Mouse (Mus musculus): ENCODE data around the gene Rpgrip1l. TPM values are rescaled to one million over a fixed set of nuclear protein-coding genes. Genes with fewer than 3 reads are reported as not detected.

Gene Rpgrip1l
- polyA plus RNA-seq, 1 experiment from 2014 or later: 8.0 TPM

DNA sequence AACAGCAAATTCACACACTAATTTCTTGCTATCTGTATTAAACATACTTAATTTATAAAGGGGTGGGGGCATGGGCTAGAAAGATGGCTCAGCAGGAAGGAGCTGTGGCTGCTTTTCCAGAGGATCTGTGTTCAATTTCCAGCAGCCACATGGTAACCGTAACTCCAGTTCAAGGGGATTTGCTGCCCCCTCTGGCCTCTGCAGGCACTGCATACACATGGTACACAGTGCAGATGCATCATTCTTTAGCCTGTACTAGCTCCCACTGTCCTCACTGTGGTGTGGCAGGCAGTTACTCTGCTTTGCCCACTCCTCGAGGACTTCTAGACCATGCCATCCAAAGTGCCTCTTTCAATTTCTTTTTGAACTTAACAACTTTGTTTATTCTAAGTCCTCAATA is 36.7 kb downstream of the Rpgrip1l start:
- no peak overlapping the region for H3K9ac ChIP-seq (ENCODE audit: low read depth, low read length)
- peaks cover 2% of the 10 kb centered on the region; the same call in 1 of the 2 replicates for H3K36me3 ChIP-seq (ENCODE audit: control insufficient read depth, insufficient read depth, low read length)
- no peak overlapping the region for H3K4me3 ChIP-seq (ENCODE audit: low read depth, low read length)
- H3K9me3 ChIP-seq (replicated peaks; ENCODE audit: control insufficient read depth, low read length): no peaks in the 10 kb centered on the region
- H3K4me1 ChIP-seq (ENCODE audit: control insufficient read depth, insufficient read depth, low read length): no peaks in the 10 kb centered on the region
- no peak for ATAC-seq (replicated peaks; ENCODE audit: insufficient number of reproducible peaks, low FRiP score, low TSS enrichment)
- no peak overlapping the region for H3K27ac ChIP-seq (ENCODE audit: low read depth, low read length)
- WGBS (ENCODE audit: insufficient replicate concordance): 89% methylated on average over 2 of the region's 2 CpGs
- no peaks in the 10 kb centered on the region for H3K27me3 ChIP-seq (ENCODE audit: control insufficient read depth, insufficient read depth, low read length)
- no peak overlapping the region for H3K4me2 ChIP-seq

DNA sequence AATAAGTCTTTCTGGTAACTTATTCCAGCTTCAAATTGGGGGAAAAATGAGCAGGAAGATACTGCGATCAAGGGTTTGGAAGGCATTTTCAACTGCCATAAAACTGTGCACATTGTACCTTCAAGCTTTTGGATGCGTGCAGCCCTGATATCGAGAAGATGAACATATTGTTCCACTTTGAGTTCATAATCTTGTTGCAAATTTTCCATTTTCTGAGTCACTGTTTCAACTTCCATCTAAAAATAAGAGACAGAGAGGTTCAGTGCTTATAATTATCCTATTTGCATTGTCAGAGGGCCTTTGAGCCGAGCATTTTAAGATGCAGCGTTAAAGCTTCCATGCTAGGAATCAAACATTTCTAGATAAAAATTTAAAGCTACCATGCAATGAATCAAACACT is 39.6 kb downstream of the Rpgrip1l start:
- Histone ChIP-seq H3K4me3 (ENCODE audit: low read depth, low read length) (no peak overlapping the region), H3K27me3 (ENCODE audit: control insufficient read depth, insufficient read depth, low read length) (no peaks in the 10 kb centered on the region), H3K9me3 (replicated peaks; ENCODE audit: control insufficient read depth, low read length) (no peaks in the 10 kb centered on the region), H3K36me3 (ENCODE audit: control insufficient read depth, insufficient read depth, low read length) (peaks cover 2% of the 10 kb centered on the region; the same call in 1 of the 2 replicates), H3K4me2 (no peak overlapping the region), H3K4me1 (ENCODE audit: control insufficient read depth, insufficient read depth, low read length) (no peaks in the 10 kb centered on the region), H3K27ac (ENCODE audit: low read depth, low read length) (no peak overlapping the region), H3K9ac (ENCODE audit: low read depth, low read length) (no peak overlapping the region)
- no peak for ATAC-seq (replicated peaks; ENCODE audit: insufficient number of reproducible peaks, low FRiP score, low TSS enrichment)
- 90% methylated on average over 5 of the region's 5 CpGs for WGBS (ENCODE audit: insufficient replicate concordance)

DNA sequence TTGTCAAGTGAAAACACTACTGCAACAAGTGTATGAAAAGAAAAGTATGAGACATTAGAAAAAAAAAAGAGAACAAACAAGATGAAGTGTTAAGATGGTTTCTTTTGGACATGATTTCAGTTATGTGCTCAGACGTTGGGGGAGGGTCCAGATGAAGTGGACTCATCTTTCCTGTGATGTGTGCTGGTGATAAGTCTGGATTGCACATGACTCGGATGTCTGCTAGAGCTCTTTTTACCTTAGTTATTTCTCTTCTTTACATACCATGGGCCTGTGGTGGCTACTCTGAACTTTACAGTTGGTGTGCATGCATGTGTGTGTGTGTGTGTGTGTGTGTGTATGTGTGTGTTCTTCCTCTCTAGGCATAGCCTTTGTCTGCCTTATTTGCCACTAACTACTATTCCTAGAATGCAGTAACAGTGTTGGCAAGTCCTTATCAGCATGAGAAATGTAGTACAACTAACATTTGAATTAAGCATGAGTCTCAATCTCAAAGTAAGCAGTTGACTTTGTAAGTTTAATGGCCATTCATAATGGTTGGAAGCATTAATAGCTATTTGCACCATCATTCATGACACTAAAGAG is 43.6 kb downstream of the Rpgrip1l start:
- Histone ChIP-seq H3K4me1 (ENCODE audit: control insufficient read depth, insufficient read depth, low read length) (no peaks in the 10 kb centered on the region), H3K4me2 (no peak overlapping the region), H3K36me3 (ENCODE audit: control insufficient read depth, insufficient read depth, low read length) (no peaks in the 10 kb centered on the region), H3K9ac (ENCODE audit: low read depth, low read length) (no peak overlapping the region), H3K27ac (ENCODE audit: low read depth, low read length) (no peak overlapping the region), H3K4me3 (ENCODE audit: low read depth, low read length) (no peak overlapping the region), H3K9me3 (replicated peaks; ENCODE audit: control insufficient read depth, low read length) (no peaks in the 10 kb centered on the region), H3K27me3 (ENCODE audit: control insufficient read depth, insufficient read depth, low read length) (no peaks in the 10 kb centered on the region)
- WGBS (ENCODE audit: insufficient replicate concordance): 69% methylated on average over 2 of the region's 2 CpGs
- ATAC-seq (replicated peaks; ENCODE audit: insufficient number of reproducible peaks, low FRiP score, low TSS enrichment): no peak

DNA sequence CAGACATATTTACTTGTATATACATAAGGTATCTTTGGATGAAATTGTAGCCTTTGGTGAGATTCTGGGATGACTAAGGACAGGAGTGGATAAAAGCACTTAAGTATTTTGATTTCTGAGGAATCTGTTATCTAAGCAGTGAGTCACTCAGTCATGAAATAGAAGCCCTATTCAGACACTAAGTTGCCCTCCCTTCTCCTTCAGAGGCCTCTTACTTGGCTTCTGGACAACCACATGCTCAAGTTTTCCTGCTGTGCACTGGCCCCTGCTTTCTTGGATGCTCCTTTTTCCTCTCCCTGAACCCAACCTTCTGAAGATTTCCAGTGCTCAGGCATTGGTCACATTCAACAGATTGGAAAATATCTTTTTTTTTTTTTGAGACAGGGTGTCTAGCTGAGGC is 48.5 kb downstream of the Rpgrip1l start:
- H3K9me3 ChIP-seq (replicated peaks; ENCODE audit: control insufficient read depth, low read length): no peaks in the 10 kb centered on the region
- H3K4me1 ChIP-seq (ENCODE audit: control insufficient read depth, insufficient read depth, low read length): no peaks in the 10 kb centered on the region
- ATAC-seq (replicated peaks; ENCODE audit: insufficient number of reproducible peaks, low FRiP score, low TSS enrichment): no peak
- H3K4me3 ChIP-seq (ENCODE audit: low read depth, low read length): no peak overlapping the region
- H3K9ac ChIP-seq (ENCODE audit: low read depth, low read length): no peak overlapping the region
- no peak overlapping the region for H3K27ac ChIP-seq (ENCODE audit: low read depth, low read length)
- H3K36me3 ChIP-seq (ENCODE audit: control insufficient read depth, insufficient read depth, low read length): no peaks in the 10 kb centered on the region
- H3K27me3 ChIP-seq (ENCODE audit: control insufficient read depth, insufficient read depth, low read length): no peaks in the 10 kb centered on the region
- no peak overlapping the region for H3K4me2 ChIP-seq

DNA sequence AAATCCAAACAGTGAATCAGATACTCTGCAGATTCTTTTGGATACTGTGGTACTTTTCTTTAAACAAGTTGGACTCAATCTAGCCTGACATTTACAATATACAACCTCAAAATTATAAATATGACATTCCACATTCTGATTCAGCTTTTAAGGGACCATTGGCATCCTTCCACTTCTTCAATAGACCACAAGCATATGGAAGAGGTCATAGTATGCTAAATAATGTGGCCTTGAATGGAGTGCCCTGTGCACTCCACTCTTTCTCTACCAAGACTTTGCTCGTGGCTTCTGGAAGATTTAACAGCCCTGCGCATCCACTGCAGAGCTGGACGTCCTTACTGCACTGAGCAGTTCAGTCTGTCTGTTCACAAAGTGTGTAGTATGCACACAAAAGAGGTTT is 49.1 kb downstream of the Rpgrip1l start:
- H3K27ac ChIP-seq (ENCODE audit: low read depth, low read length): no peak overlapping the region
- WGBS (ENCODE audit: insufficient replicate concordance): 76% methylated on average over 3 of the region's 3 CpGs
- H3K9me3 ChIP-seq (replicated peaks; ENCODE audit: control insufficient read depth, low read length): no peaks in the 10 kb centered on the region
- no peaks in the 10 kb centered on the region for H3K36me3 ChIP-seq (ENCODE audit: control insufficient read depth, insufficient read depth, low read length)
- no peak overlapping the region for H3K4me2 ChIP-seq
- ATAC-seq (replicated peaks; ENCODE audit: insufficient number of reproducible peaks, low FRiP score, low TSS enrichment): no peak
- H3K9ac ChIP-seq (ENCODE audit: low read depth, low read length): no peak overlapping the region
- H3K4me3 ChIP-seq (ENCODE audit: low read depth, low read length): no peak overlapping the region
- no peaks in the 10 kb centered on the region for H3K4me1 ChIP-seq (ENCODE audit: control insufficient read depth, insufficient read depth, low read length)
- no peaks in the 10 kb centered on the region for H3K27me3 ChIP-seq (ENCODE audit: control insufficient read depth, insufficient read depth, low read length)

DNA sequence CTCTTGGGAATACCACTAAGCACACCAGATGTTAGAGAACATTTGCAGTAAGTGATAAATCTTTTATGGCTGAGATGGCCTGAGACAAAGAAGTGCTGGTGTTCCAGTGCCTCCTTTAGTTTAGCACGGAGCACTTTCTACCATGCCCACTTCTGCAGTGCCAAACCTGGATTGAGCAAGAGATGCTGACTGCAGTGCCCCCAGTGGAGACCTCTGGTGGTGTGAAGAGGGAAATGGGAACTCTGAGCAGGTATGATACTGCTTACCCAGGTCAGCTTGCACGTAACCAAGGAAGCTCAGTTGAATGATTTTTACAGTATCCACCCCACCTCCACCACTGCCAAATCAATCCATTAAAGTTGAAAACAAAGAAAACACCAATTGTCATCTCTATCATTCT is 51.5 kb downstream of the Rpgrip1l start:
- H3K4me3 ChIP-seq (ENCODE audit: low read depth, low read length): no peak overlapping the region
- H3K27ac ChIP-seq (ENCODE audit: low read depth, low read length): no peak overlapping the region
- no peaks in the 10 kb centered on the region for H3K27me3 ChIP-seq (ENCODE audit: control insufficient read depth, insufficient read depth, low read length)
- no peaks in the 10 kb centered on the region for H3K36me3 ChIP-seq (ENCODE audit: control insufficient read depth, insufficient read depth, low read length)
- no peak overlapping the region for H3K9ac ChIP-seq (ENCODE audit: low read depth, low read length)
- H3K9me3 ChIP-seq (replicated peaks; ENCODE audit: control insufficient read depth, low read length): no peaks in the 10 kb centered on the region
- WGBS (ENCODE audit: insufficient replicate concordance): 65% methylated on average over 2 of the region's 2 CpGs
- H3K4me1 ChIP-seq (ENCODE audit: control insufficient read depth, insufficient read depth, low read length): no peaks in the 10 kb centered on the region
- no peak overlapping the region for H3K4me2 ChIP-seq
- no peak for ATAC-seq (replicated peaks; ENCODE audit: insufficient number of reproducible peaks, low FRiP score, low TSS enrichment)

DNA sequence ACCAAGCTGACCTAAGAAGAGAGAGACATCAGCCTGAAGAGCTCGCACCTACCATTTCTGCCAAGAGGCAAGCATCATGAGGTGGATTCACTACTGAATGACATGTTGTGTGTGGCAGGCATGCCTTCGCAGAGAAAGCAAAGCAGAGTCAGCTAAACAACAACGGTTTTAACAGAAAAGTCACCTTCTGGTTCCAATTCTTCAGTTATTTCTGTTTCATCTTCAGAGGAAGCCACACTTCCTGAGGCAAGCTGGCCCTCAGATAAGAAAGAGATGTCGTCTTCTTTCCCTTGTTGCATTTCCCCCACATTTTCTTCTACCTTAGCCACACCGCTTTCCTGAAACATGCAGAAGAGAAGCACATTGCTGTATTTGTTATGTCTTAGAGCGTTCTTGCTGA is 62.1 kb downstream of the Rpgrip1l start:
- Histone ChIP-seq H3K4me2 (no peak overlapping the region), H3K27me3 (ENCODE audit: control insufficient read depth, insufficient read depth, low read length) (no peaks in the 10 kb centered on the region), H3K27ac (ENCODE audit: low read depth, low read length) (no peak overlapping the region), H3K36me3 (ENCODE audit: control insufficient read depth, insufficient read depth, low read length) (no peaks in the 10 kb centered on the region), H3K4me3 (ENCODE audit: low read depth, low read length) (no peak overlapping the region), H3K4me1 (ENCODE audit: control insufficient read depth, insufficient read depth, low read length) (no peaks in the 10 kb centered on the region), H3K9ac (ENCODE audit: low read depth, low read length) (no peak overlapping the region), H3K9me3 (replicated peaks; ENCODE audit: control insufficient read depth, low read length) (no peaks in the 10 kb centered on the region)
- 75% methylated on average over 6 of the region's 6 CpGs for WGBS (ENCODE audit: insufficient replicate concordance)
- no peak for ATAC-seq (replicated peaks; ENCODE audit: insufficient number of reproducible peaks, low FRiP score, low TSS enrichment)

DNA sequence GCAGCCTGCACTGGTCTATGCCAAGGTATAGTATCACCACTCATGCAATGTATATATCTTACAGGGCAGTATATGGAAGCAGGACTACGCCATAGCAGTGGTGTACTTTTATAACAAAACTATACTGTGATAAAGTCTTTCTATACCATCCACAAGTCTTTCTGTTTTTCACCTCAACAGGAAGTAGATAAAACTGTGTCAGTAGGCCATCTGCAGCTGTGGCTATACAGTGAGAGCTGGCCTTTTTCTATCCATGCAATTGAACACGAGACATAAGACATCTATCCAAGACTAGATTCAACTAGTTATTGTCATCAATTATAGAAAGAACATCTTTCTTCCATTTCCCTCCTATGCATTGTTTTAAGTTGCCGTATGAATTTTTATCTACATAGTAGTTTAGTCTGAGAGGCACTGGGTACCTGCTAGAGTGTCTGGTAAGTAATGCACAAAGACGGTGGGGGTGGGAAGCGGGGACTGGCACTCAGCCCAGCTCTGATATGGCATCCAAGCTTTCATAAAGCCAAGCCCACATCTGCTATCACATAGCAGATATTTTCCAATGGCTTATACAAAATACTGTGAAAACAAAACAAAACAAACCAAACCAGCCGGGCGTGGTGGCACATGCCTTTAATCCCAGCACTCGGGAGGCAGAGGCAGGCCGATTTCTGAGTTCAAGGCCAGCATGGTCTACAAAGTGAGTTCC is 63.1 kb downstream of the Rpgrip1l start:
- ATAC-seq (replicated peaks; ENCODE audit: insufficient number of reproducible peaks, low FRiP score, low TSS enrichment): no peak
- Histone ChIP-seq H3K36me3 (ENCODE audit: control insufficient read depth, insufficient read depth, low read length) (no peaks in the 10 kb centered on the region), H3K9me3 (replicated peaks; ENCODE audit: control insufficient read depth, low read length) (no peaks in the 10 kb centered on the region), H3K4me3 (ENCODE audit: low read depth, low read length) (no peak overlapping the region), H3K27me3 (ENCODE audit: control insufficient read depth, insufficient read depth, low read length) (no peaks in the 10 kb centered on the region), H3K9ac (ENCODE audit: low read depth, low read length) (no peak overlapping the region), H3K4me1 (ENCODE audit: control insufficient read depth, insufficient read depth, low read length) (no peaks in the 10 kb centered on the region), H3K4me2 (no peak overlapping the region), H3K27ac (ENCODE audit: low read depth, low read length) (no peak overlapping the region)
- WGBS (ENCODE audit: insufficient replicate concordance): 88% methylated on average over 9 of the region's 9 CpGs

DNA sequence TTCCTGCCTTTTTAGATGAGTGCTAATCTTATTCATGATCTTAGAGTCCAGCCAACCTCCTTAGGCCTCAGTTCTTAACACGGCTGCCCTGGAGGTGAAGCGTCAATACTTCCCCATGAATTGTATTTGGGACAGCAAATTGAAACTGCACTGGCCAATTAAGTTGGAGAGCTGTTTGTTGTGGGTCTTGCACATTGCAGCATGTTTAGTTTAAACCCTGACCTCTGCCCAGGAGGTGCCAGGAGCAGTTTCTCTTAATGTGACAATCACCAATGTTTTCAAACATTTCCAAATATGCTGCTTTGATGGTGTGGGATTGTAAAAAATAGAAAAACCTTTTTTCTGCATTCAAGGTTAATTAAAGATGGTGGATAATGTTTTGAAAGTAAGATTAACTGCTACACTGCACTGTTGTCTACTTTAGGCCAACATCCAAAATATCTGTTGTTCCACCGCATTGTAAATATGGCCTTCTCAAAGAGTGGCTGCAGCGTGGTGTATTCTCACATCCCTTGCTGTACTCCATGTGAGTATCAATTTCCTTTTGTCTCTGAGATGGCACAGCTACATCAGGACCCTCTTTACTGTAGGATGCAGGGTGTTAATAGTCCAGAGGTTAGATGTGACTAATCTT is 67.1 kb downstream of the Rpgrip1l start:
- no peaks in the 10 kb centered on the region for H3K9me3 ChIP-seq (replicated peaks; ENCODE audit: control insufficient read depth, low read length)
- no peaks in the 10 kb centered on the region for H3K27me3 ChIP-seq (ENCODE audit: control insufficient read depth, insufficient read depth, low read length)
- no peaks in the 10 kb centered on the region for H3K36me3 ChIP-seq (ENCODE audit: control insufficient read depth, insufficient read depth, low read length)
- WGBS (ENCODE audit: insufficient replicate concordance): 83% methylated on average over 4 of the region's 4 CpGs
- H3K9ac ChIP-seq (ENCODE audit: low read depth, low read length): no peak overlapping the region
- no peak overlapping the region for H3K4me2 ChIP-seq
- no peak for ATAC-seq (replicated peaks; ENCODE audit: insufficient number of reproducible peaks, low FRiP score, low TSS enrichment)
- no peak overlapping the region for H3K4me3 ChIP-seq (ENCODE audit: low read depth, low read length)
- H3K27ac ChIP-seq (ENCODE audit: low read depth, low read length): no peak overlapping the region
- H3K4me1 ChIP-seq (ENCODE audit: control insufficient read depth, insufficient read depth, low read length): peaks cover 5% of the 10 kb centered on the region; the same call in 1 of the 2 replicates

All from heart, embryonic 11.5 days (tissue).